Mouse (Mus musculus) stomach, embryonic 15.5 days (tissue): ENCODE data around the gene Tnxb. TPM values are rescaled to one million over a fixed set of nuclear protein-coding genes. Genes with fewer than 3 reads are reported as not detected.
"Not testable (repeated sequence)": the region's sequence is repeated elsewhere in the genome, so short reads cannot be mapped to it uniquely, and the experiment has no call there.

ENCODE experiments used
- ATAC-seq: fragments of 200-750 bp; cut with Nextera tagmentation; 2 replicates; pipeline ENCODE4 v1.8.0; 2017; ENCODE audit warnings: low read depth, moderate number of reproducible peaks, moderate TSS enrichment; ENCODE audit not compliant: insufficient read depth, low FRiP score
- H3K27ac ChIP-seq: fragments of 300-500 bp; sonication (generic); 2 replicates; pipeline ENCODE4 v1.5.1; 2015; ENCODE audit warnings: mild to moderate bottlenecking, inconsistent platforms
- H3K27me3 ChIP-seq: fragments of 300-500 bp; sonication (generic); replicated peaks from 2 replicates; pipeline ENCODE4 v1.6.1; 2015; ENCODE audit warnings: inconsistent platforms
- H3K36me3 ChIP-seq: fragments of 300-500 bp; sonication (generic); 2 replicates; pipeline ENCODE4 v1.6.1; 2015; ENCODE audit warnings: inconsistent platforms
- H3K4me1 ChIP-seq: fragments of 300-500 bp; sonication (generic); 2 replicates; pipeline ENCODE4 v1.6.1; 2015; ENCODE audit warnings: inconsistent platforms
- H3K4me2 ChIP-seq: fragments of 300-500 bp; sonication (generic); 2 replicates; pipeline ENCODE4 v1.6.1; 2015; ENCODE audit warnings: mild to moderate bottlenecking, inconsistent platforms
- H3K4me3 ChIP-seq: fragments of 300-500 bp; sonication (generic); replicated peaks from 2 replicates; pipeline ENCODE4 v1.5.1; 2015; ENCODE audit warnings: inconsistent platforms
- H3K9ac ChIP-seq: fragments of 300-500 bp; sonication (generic); 2 replicates; pipeline ENCODE4 v1.6.1; 2015; ENCODE audit warnings: inconsistent platforms
- H3K9me3 ChIP-seq: fragments of 300-500 bp; sonication (generic); 2 replicates; pipeline ENCODE4 v1.6.1; 2016; ENCODE audit warnings: inconsistent platforms
- WGBS: fragments of 180-500 bp; shearing (Covaris S2); methylation state at CpG from one replicate; pipeline ENCODE4 v1.1.7; 2015; 5-methylcytosine and 5-hydroxymethylcytosine counted together
- polyA plus RNA-seq: library from polyadenylated mRNA; unstranded; fragments of >200 nt; fragmentation: Nextera tagmentation; extraction: Ambion mirVana; gene quantifications from 2 replicates; pipeline ENCODE4 v1.2.1, GENCODE M21; 2015

Tnxb gene
- polyA plus RNA-seq, 1 experiment from 2014 or later = 1.4 TPM

DNA sequence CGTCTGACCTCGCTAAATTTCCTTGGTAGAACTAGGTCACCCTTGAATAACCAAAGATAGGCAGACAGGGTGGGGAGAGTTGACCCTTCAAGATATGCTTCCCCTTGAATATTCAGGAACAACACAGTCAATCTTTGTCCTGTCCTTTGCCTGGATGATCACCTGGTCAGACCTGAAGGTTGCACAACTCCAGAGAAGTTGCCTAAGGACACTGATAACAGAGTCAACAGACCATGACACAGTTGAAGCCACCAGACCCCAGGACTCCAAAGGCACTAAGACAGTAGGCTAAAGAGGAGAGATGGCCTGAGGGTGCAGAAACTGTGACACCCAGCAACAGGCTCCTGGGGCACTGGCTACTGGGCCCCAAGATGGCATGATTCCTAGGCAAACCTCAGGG lies 57.6 kb downstream of the Tnxb start:
- Histone ChIP-seq H3K36me3 (no peaks in the 10 kb centered on the region), H3K4me3 (no peak overlapping the region), H3K4me2 (no peak overlapping the region), H3K9ac (no peak overlapping the region), H3K27me3 (no peaks in the 10 kb centered on the region), H3K9me3 (no peaks in the 10 kb centered on the region), H3K27ac (no peak overlapping the region), H3K4me1 (no peaks in the 10 kb centered on the region)
- WGBS = 84% methylated on average over 2 of the region's 2 CpGs
- no peak for ATAC-seq

- H3K9me3 ChIP-seq, H3K4me2 ChIP-seq, H3K36me3 ChIP-seq, H3K27me3 ChIP-seq, H3K4me1 ChIP-seq, H3K9ac ChIP-seq, H3K4me3 ChIP-seq, ATAC-seq, H3K27ac ChIP-seq: not testable (repeated sequence)
- 72% methylated on average over 11 of the region's 11 CpGs for WGBS
Observed at GRCm38 (mm10) chr17:34729155-34729554, 58.8 kb downstream of the Tnxb start.

DNA sequence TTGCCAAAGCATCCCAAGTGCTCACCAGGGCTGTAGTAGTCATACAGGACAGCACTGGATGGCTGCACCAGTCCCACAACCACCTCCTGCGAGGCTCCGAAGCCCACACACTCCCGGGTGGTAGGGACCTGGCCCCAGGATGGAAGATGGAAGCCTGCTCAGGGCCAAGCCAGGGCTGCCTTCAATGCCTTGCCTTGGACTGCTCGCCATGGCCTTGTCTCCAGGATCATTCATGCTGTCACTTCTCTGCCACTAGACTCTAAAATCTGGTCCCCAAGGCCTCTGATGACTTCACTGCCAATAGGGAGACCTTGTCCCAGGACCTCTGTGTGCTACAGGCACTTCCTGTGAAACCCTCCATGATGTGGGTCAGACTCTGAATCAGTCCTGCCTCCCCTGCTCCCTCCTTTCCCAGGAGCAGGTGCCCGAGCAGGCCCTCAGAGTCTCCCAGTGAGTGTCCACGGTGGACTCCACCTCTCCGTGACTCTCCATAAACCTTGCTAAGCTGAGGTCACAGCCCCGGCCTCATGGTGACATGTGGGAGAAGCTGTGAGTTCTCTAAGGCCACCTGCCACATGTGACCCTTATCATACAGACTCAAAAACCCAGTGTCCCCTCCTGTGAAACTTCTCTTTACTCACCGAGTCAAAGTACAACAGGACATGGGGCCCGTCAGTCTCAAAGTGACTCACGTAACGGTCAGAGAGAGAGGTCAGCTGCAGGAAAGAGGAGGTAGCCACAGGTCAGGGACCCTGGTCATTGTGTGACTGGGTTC lies 59.6 kb downstream of the Tnxb start:
- WGBS = 83% methylated on average over 12 of the region's 12 CpGs
- not testable (repeated sequence) for H3K27ac ChIP-seq, ATAC-seq

GRCm38 (mm10) chr17:34737466-34737865 lies 67.1 kb downstream of the Tnxb start:
- 78% methylated on average over 5 of the region's 5 CpGs for WGBS
- not testable (repeated sequence) for ATAC-seq, H3K4me1 ChIP-seq

More for the DNA sequence above, 59.6 kb downstream of the Tnxb start:
- H3K36me3 ChIP-seq, H3K9ac ChIP-seq, H3K4me2 ChIP-seq, H3K27me3 ChIP-seq, H3K4me1 ChIP-seq, H3K4me3 ChIP-seq, H3K9me3 ChIP-seq: not testable (repeated sequence)

GRCm38 (mm10) chr17:34739708-34740107 lies 69.4 kb downstream of the Tnxb start:
- H3K4me1 ChIP-seq, H3K27me3 ChIP-seq, H3K36me3 ChIP-seq, ATAC-seq, H3K9ac ChIP-seq, H3K27ac ChIP-seq, H3K9me3 ChIP-seq, H3K4me2 ChIP-seq, H3K4me3 ChIP-seq: not testable (repeated sequence)
- WGBS = 84% methylated on average over 7 of the region's 7 CpGs

More at GRCm38 (mm10) chr17:34737466-34737865, 67.1 kb downstream of the Tnxb start:
- not testable (repeated sequence) for H3K27ac ChIP-seq, H3K9ac ChIP-seq, H3K36me3 ChIP-seq, H3K4me3 ChIP-seq, H3K4me2 ChIP-seq, H3K27me3 ChIP-seq, H3K9me3 ChIP-seq

DNA sequence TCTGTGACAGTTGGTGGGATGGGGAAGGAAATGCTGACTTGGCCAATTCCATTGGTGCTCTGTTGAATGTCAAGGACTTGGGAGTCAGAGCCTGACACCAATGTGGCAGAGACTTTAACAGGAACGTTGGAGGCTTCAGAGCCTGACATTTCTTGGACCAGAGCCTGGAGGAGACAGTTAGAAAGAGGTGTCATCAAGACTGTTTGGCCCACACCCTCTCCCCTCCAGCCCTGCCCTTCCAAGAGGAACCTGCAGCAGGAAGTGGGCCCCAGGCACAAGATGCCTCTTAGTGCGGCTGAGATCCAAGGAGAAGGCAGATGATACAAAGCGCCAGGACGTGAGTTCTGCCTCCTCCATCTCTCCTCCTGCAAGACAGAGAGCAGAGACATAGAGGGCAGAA lies 69.9 kb downstream of the Tnxb start:
- no peaks in the 10 kb centered on the region for H3K9me3 ChIP-seq
- no peaks in the 10 kb centered on the region for H3K27me3 ChIP-seq
- WGBS = 60% methylated on average over 4 of the region's 4 CpGs
- no peaks in the 10 kb centered on the region for H3K36me3 ChIP-seq
- no peak for ATAC-seq
- H3K4me2 ChIP-seq = no peak overlapping the region
- H3K4me3 ChIP-seq = no peak overlapping the region
- H3K4me1 ChIP-seq = no peaks in the 10 kb centered on the region
- no peak overlapping the region for H3K9ac ChIP-seq
- H3K27ac ChIP-seq = no peak overlapping the region

GRCm38 (mm10) chr17:34743719-34744118 lies 73.4 kb downstream of the Tnxb start, which contains the start of gene C4b:
TSS of gene C4b (minus strand) at chr17:34743882.
- no peak for ATAC-seq
- no peak within 1 kb of the TSS for H3K9ac ChIP-seq
- no peaks in the 10 kb centered on the region for H3K36me3 ChIP-seq
- H3K9me3 ChIP-seq = no peaks in the 10 kb centered on the region
- no peaks in the 10 kb centered on the region for H3K4me1 ChIP-seq
- no peak within 1 kb of the TSS for H3K4me2 ChIP-seq
- 82% methylated on average over 7 of the region's 7 CpGs for WGBS
- no peak within 1 kb of the TSS for H3K27ac ChIP-seq
- H3K4me3 ChIP-seq = no peak within 1 kb of the TSS
- no peaks in the 10 kb centered on the region for H3K27me3 ChIP-seq

- no peak for ATAC-seq
- WGBS = 70% methylated on average over 6 of the region's 6 CpGs
- no peak overlapping the region for H3K4me2 ChIP-seq
- H3K9ac ChIP-seq = no peak overlapping the region
- no peak overlapping the region for H3K4me3 ChIP-seq
- H3K36me3 ChIP-seq = no peaks in the 10 kb centered on the region
- H3K27ac ChIP-seq = no peak overlapping the region
- no peaks in the 10 kb centered on the region for H3K9me3 ChIP-seq
- H3K27me3 ChIP-seq = no peaks in the 10 kb centered on the region
- no peaks in the 10 kb centered on the region for H3K4me1 ChIP-seq
Observed at GRCm38 (mm10) chr17:34744206-34744605, 73.9 kb downstream of the Tnxb start.

DNA sequence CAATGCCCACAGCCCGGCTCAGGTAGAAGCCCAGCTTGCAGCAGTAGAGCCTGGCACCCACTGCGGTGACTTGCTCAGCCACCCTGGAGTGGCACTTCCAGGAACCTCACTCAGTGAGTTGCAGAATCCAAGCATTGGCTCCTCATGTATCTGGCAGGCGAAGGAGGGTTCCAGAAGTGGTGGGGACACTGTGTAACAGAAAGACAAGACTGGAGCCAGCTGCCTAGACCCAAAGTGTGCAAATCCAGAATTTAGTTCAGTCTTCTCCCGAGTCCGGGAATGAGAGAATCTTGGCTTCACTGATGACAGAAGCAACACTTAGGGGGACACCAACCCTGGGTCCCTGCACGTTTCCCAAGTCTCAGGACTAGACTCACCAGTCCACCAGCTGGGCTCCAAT lies 74.3 kb downstream of the Tnxb start:
- not testable (repeated sequence) for H3K27me3 ChIP-seq, H3K4me1 ChIP-seq, H3K9ac ChIP-seq, H3K4me2 ChIP-seq, H3K4me3 ChIP-seq, ATAC-seq, H3K9me3 ChIP-seq, H3K36me3 ChIP-seq, H3K27ac ChIP-seq
- 84% methylated on average over 6 of the region's 6 CpGs for WGBS

GRCm38 (mm10) chr17:34745166-34745565 lies 74.8 kb downstream of the Tnxb start:
- H3K27ac ChIP-seq, H3K27me3 ChIP-seq, H3K4me1 ChIP-seq, H3K36me3 ChIP-seq, H3K9me3 ChIP-seq, H3K4me2 ChIP-seq, H3K9ac ChIP-seq, ATAC-seq, H3K4me3 ChIP-seq: not testable (repeated sequence)
- 91% methylated on average over 4 of the region's 4 CpGs for WGBS

DNA sequence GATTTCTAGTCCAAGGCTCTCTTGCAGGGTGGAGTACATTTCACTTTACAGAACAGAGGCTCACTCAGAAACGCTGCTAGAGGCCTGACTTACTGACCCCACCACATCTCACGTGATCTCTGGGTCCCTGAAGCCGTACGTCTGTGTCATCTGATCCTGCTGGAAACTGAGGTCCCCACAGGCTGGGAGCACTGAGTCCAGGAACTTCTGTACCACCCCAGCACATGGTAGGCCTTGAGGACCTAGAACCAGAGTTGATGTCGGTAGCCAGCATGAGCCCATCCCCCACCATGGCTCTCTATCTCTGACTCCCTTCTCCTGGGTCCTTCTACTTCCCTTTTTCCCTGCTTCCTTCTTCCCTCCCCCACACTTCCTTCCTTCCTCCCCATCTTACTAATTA lies 76.2 kb downstream of the Tnxb start:
- no peak for ATAC-seq
- 62% methylated on average over 5 of the region's 5 CpGs for WGBS

GRCm38 (mm10) chr17:34761471-34761870 lies 91.1 kb downstream of the Tnxb start:
- no peak overlapping the region for H3K4me3 ChIP-seq
- no peaks in the 10 kb centered on the region for H3K4me1 ChIP-seq
- no peak overlapping the region for H3K9ac ChIP-seq
- H3K4me2 ChIP-seq = no peak overlapping the region
- no peaks in the 10 kb centered on the region for H3K36me3 ChIP-seq
- no peaks in the 10 kb centered on the region for H3K9me3 ChIP-seq
- H3K27me3 ChIP-seq = no peaks in the 10 kb centered on the region
- 71% methylated on average over 3 of the region's 3 CpGs for WGBS
- no peak overlapping the region for H3K27ac ChIP-seq
- no peak for ATAC-seq

More for the DNA sequence above, 76.2 kb downstream of the Tnxb start:
- no peaks in the 10 kb centered on the region for H3K4me1 ChIP-seq
- no peak overlapping the region for H3K4me3 ChIP-seq
- no peak overlapping the region for H3K4me2 ChIP-seq
- no peak overlapping the region for H3K27ac ChIP-seq
- no peak overlapping the region for H3K9ac ChIP-seq
- H3K36me3 ChIP-seq = no peaks in the 10 kb centered on the region
- no peaks in the 10 kb centered on the region for H3K27me3 ChIP-seq
- H3K9me3 ChIP-seq = no peaks in the 10 kb centered on the region
